ENCODE assay signal across 16 mouse cellular contexts in the genomic region with DNA sequence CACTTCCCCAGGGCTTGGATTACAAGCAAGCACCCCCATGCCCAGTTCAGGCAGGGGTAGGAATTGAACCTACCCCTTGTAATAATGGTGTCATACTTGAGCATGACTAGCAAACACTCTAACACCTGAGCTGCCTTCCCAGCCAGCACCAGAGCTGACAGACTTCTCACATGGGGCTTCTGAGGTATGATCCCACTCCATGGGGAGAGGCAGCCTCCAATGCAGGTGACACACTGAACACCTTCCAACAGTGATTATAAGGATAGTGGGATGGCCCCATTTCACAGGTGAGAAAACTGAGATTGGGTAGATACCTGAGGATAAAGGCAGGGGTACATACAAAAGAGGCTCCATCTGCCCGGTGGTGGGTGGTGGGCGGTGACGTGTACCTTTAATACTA.
"Had no signal": no experiment of that assay in that cellular context is flagged by ENCODE, and none has a peak within 500 bp of the region (broad histone marks: within the 10 kb centered on the region; RNA-seq: fewer than 3 reads in every experiment).

No protein-coding gene starts in this region.

- H3K27ac ChIP-seq: neural tube, embryonic 12.5 days; neural tube, embryonic 13.5 days; stomach, embryonic 15.5 days; stomach, postnatal 0 days had no signal

- H3K4me3 ChIP-seq: neural tube, embryonic 12.5 days; neural tube, embryonic 13.5 days; stomach, embryonic 15.5 days had no signal

- H3K9me3 ChIP-seq: stomach, embryonic 15.5 days had no signal

- H3K36me3 ChIP-seq: neural tube, embryonic 12.5 days; neural tube, embryonic 13.5 days; stomach, embryonic 15.5 days had no signal

- H3K9ac ChIP-seq: neural tube, embryonic 12.5 days; stomach, embryonic 15.5 days had no signal

- DNase-seq: retina, postnatal 1 day; right cerebral cortex, adult 18-20 months; right cerebral cortex, postnatal 14 days; right cerebral cortex, postnatal 25 days; right cerebral cortex, postnatal 4 days; spleen, adult 18-20 months; thymus, adult 18-20 months; thymus, adult 2 months; thymus, postnatal 14 days; thymus, postnatal 25 days; thymus, postnatal 36 days; thymus, postnatal 4 days had no signal

- H3K4me2 ChIP-seq: stomach, embryonic 15.5 days had no signal

- H3K4me1 ChIP-seq: stomach, embryonic 15.5 days had no signal
